Mouse (Mus musculus) right cerebral cortex, postnatal 4 days (tissue): ENCODE measurements around the gene Opa1.

ENCODE experiments used
- DNase-seq: peaks from one replicate; pipeline ENCODE4 v3.0.0-alpha.2; 2022

Gene Opa1

DNA sequence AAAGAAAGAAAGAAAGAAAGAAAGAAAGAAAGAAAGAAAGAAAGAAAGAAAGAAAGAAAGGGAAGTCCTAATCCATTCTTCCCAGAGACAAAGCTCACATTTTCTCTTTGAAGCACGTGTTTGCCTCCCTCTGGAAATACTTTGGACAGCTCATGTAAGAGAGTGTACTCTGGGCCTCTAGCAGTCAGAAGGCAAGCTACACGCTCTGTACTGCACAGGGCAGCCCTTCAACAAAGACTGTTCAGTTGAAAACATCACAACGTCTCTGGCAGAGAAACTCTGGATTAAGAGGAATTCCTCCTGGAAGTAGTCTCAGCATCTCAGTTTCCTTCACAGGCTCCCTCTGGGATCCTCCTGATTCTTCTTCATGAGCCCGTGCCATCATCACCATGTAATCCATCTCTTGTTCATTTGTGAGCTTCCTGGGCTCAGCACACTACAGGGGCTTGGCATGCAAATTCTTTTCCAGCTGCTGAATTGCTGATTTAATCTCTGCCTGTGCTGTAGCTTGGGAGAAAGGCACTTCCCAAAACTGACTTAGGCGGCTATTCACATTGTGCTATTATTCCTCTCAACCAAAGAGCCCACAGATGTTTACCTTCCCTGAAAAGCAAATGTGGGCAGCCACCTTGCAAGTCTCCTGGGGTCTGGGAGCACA, 114.0 kb downstream of the Opa1 start:
- no peak for DNase-seq

GRCm38 (mm10) chr16:29693791-29694419, 114.8 kb downstream of the Opa1 start:
- DNase-seq: no peak

- DNase-seq: no peak
These were observed 115.4 kb downstream of the Opa1 start for GRCm38 (mm10) chr16:29694420-29694959.
